Mouse (Mus musculus) ZHBTc4 (cell line): ENCODE results near the gene Disp1.

Experiments
- DNase-seq: peaks from one replicate; pipeline ENCODE4 v3.0.0-alpha.2; 2011; ENCODE audit warnings: low read depth, low spot score

Gene Disp1

GRCm38 (mm10) chr1:183133440-183133839, 87.9 kb downstream of the Disp1 start:
- DNase-seq = no peak

GRCm38 (mm10) chr1:183127246-183127645, 94.1 kb downstream of the Disp1 start:
- no peak for DNase-seq

- DNase-seq = no peak
Measured at GRCm38 (mm10) chr1:183123725-183124124, 97.6 kb downstream of the Disp1 start.

GRCm38 (mm10) chr1:183120341-183120923, 100.9 kb downstream of the Disp1 start:
- no peak for DNase-seq

- DNase-seq = no peak
Measured at GRCm38 (mm10) chr1:183117827-183118825, 103.2 kb downstream of the Disp1 start.

GRCm38 (mm10) chr1:183116946-183117826, 104.1 kb downstream of the Disp1 start:
- DNase-seq = no peak

- DNase-seq = no peak
Measured at GRCm38 (mm10) chr1:183116441-183116840, 104.9 kb downstream of the Disp1 start.

- no peak for DNase-seq
Measured at GRCm38 (mm10) chr1:183115076-183115475, 106.2 kb downstream of the Disp1 start.

GRCm38 (mm10) chr1:183114554-183114953, 106.8 kb downstream of the Disp1 start:
- no peak for DNase-seq

- DNase-seq = no peak
Measured at GRCm38 (mm10) chr1:183113546-183113945, 107.8 kb downstream of the Disp1 start.

GRCm38 (mm10) chr1:183107476-183107875, 113.8 kb downstream of the Disp1 start:
- no peak for DNase-seq

- no peak for DNase-seq
Measured at GRCm38 (mm10) chr1:183104696-183105095, 116.6 kb downstream of the Disp1 start.

- DNase-seq = no peak
Measured at GRCm38 (mm10) chr1:183102775-183103174, 118.5 kb downstream of the Disp1 start.

GRCm38 (mm10) chr1:183102153-183102552, 119.2 kb downstream of the Disp1 start:
- DNase-seq = no peak

GRCm38 (mm10) chr1:183101371-183101770, 120.0 kb downstream of the Disp1 start:
- DNase-seq = no peak

- DNase-seq = no peak
Measured at GRCm38 (mm10) chr1:183100245-183100644, 121.1 kb downstream of the Disp1 start.

- DNase-seq = no peak
Measured at GRCm38 (mm10) chr1:183099686-183100085, 121.6 kb downstream of the Disp1 start.

- DNase-seq = no peak
Measured at GRCm38 (mm10) chr1:183097606-183098005, 123.7 kb downstream of the Disp1 start.

GRCm38 (mm10) chr1:183095454-183096088, 125.8 kb downstream of the Disp1 start:
- DNase-seq = peak; percentile 96

GRCm38 (mm10) chr1:183092296-183092695, 129.0 kb downstream of the Disp1 start:
- no peak for DNase-seq

- no peak for DNase-seq
Measured at GRCm38 (mm10) chr1:183091203-183091602, 130.1 kb downstream of the Disp1 start.
